Mouse (Mus musculus) G1E (cell line): Measurements from ENCODE around the gene Cfap43. TPM values are rescaled to one million over a fixed set of nuclear protein-coding genes. Genes with fewer than 3 reads are reported as not detected.

Experiments used
- ATAC-seq: 2 replicates; pipeline ENCODE4 v1.8.0; 2016; ENCODE audit warnings: mild to moderate bottlenecking; ENCODE audit not compliant: insufficient number of reproducible peaks, poor library complexity, low FRiP score, severe bottlenecking; ENCODE audit errors: extremely low read depth
- DNase-seq: peaks from one replicate; pipeline ENCODE4 v3.0.0; 2012; ENCODE audit warnings: low spot score
- H3K27me3 ChIP-seq: 2 replicates; pipeline ENCODE4 v1.6.1; 2012; ENCODE audit warnings: mild to moderate bottlenecking, low read length, inconsistent platforms; ENCODE audit not compliant: insufficient read depth
- H3K36me3 ChIP-seq: replicated peaks from 2 replicates; pipeline ENCODE3; 2012; ENCODE audit warnings: mild to moderate bottlenecking, inconsistent platforms
- H3K4me1 ChIP-seq: 2 replicates; pipeline ENCODE4 v1.6.1; 2012; ENCODE audit warnings: low read depth, low read length, inconsistent platforms, mixed read lengths; ENCODE audit not compliant: insufficient read depth
- H3K4me3 ChIP-seq: 2 replicates; pipeline ENCODE4 v1.5.1; 2012; ENCODE audit warnings: low read depth, mild to moderate bottlenecking, inconsistent platforms, low read length, moderate library complexity, mixed read lengths
- H3K9me3 ChIP-seq: replicated peaks from 2 replicates; pipeline ENCODE4 v1.6.1; 2012; ENCODE audit warnings: inconsistent platforms
- CTCF ChIP-seq: IDR thresholded peaks from 2 replicates; pipeline ENCODE4 v1.5.1; 2012; ENCODE audit warnings: low read depth, low read length, inconsistent platforms, mixed read lengths
- GATA1 ChIP-seq: IDR thresholded peaks from 2 replicates; pipeline ENCODE4 v1.6.1; 2012; ENCODE audit warnings: borderline replicate concordance, low read length, inconsistent platforms, mixed read lengths
- GATA2 ChIP-seq: IDR thresholded peaks from 2 replicates; pipeline ENCODE4 v1.6.1; 2012; ENCODE audit warnings: low read depth, low read length, inconsistent platforms, borderline replicate concordance
- POLR2AphosphoS5 ChIP-seq: IDR thresholded peaks from 2 replicates; pipeline ENCODE4 v1.6.1; 2012; ENCODE audit warnings: low read depth, low read length, inconsistent platforms; ENCODE audit not compliant: insufficient replicate concordance
- TAL1 ChIP-seq: conservative IDR thresholded peaks from 2 replicates; pipeline ENCODE4 v1.6.1; 2012; ENCODE audit warnings: low read depth, low read length, inconsistent platforms, mixed read lengths
- polyA plus RNA-seq: library from polyadenylated mRNA; stranded (reverse); fragments of >175 nt; gene quantifications from 2 replicates; pipeline ENCODE4 v1.2.3, GENCODE M21; 2012
- total RNA-seq, 2 experiments: library from RNA; stranded (forward) in 1 of 2; stranded (reverse) in 1 of 2; fragments of 200-1000 nt in 1 of 2; fragments of >200 nt in 1 of 2; fragmentation: Nextera tagmentation in 1 of 2; gene quantifications; 2 replicates each; pipeline ENCODE4 v1.2.3; 2014 to 2017

The Cfap43 gene
- total and polyA plus RNA-seq, 3 experiments: 0.05 TPM; not detected in 2

DNA sequence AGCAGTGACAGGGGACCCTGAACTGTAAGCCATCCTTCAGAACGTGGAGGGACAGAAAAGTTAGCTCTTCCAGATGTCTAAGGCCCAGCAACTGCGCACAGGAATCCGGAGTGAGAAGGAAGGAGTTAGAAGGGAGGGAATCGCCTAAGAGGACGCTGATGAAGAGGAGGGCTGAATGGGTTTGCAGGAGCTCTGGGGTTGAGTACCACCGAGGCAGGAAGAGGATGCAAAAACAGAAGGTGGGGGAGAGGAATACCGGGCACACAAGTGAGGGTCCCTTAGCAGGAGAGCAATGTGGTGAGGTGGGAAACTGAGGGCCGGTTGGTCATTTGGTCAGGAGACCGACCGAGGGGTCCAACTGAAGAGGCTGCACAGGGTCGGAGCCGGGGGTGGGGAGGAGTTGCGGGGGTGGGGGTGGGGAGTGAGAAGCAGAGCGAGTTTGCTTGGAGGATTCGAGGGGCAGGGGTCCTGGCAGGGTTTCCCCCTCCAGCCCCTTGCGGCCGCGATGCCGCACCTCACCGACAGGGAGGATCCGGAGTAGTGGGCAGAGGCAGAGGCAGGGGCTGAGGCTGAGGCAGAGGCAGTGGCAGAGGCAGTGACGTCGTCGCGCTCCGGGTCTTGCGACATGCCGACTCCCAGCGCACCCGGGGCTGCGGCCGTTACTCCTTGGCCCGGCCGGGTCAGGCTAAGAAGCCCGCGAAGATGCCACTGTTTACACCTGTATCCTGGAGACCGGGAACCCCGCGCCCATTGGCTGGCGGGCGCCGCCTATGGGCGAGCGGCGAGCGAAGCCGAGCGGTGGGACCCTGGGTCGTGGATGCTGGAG lies 82.2 kb downstream of the Cfap43 start:
- ATAC-seq (no peak), DNase-seq (no peak)
- no peak for TF ChIP-seq TAL1
- no peak for TF ChIP-seq GATA1
- no peak for TF ChIP-seq GATA2
- no peak for TF ChIP-seq CTCF
- TF ChIP-seq POLR2AphosphoS5: no peak
- Histone ChIP-seq H3K36me3 (no peaks in the 10 kb centered on the region), H3K27me3 (no peaks in the 10 kb centered on the region), H3K9me3 (peaks cover 15% of the 10 kb centered on the region), H3K4me1 (no peaks in the 10 kb centered on the region), H3K4me3 (no peak overlapping the region)

- DNase-seq (no peak), ATAC-seq (no peak)
- H3K36me3 ChIP-seq: no peaks in the 10 kb centered on the region
- H3K9me3 ChIP-seq: peaks cover 15% of the 10 kb centered on the region
- no peak overlapping the region for H3K4me3 ChIP-seq
- H3K4me1 ChIP-seq: no peaks in the 10 kb centered on the region
- no peak for TF ChIP-seq GATA2
- TF ChIP-seq GATA1: no peak
- no peak for TF ChIP-seq POLR2AphosphoS5
- TF ChIP-seq TAL1: no peak
- TF ChIP-seq CTCF: no peak
- H3K27me3 ChIP-seq: no peaks in the 10 kb centered on the region
Observed at GRCm38 (mm10) chr19:47835776-47836175, 83.3 kb downstream of the Cfap43 start.

- H3K36me3 ChIP-seq: no peaks in the 10 kb centered on the region
- TF ChIP-seq GATA1 (no peak), CTCF (no peak), TAL1 (no peak), POLR2AphosphoS5 (no peak), GATA2 (no peak)
- no peaks in the 10 kb centered on the region for H3K27me3 ChIP-seq
- no peak overlapping the region for H3K4me3 ChIP-seq
- H3K4me1 ChIP-seq: no peaks in the 10 kb centered on the region
- peaks cover 8% of the 10 kb centered on the region for H3K9me3 ChIP-seq
- DNase-seq (no peak), ATAC-seq (no peak)
Observed at GRCm38 (mm10) chr19:47834614-47835013, 84.5 kb downstream of the Cfap43 start.

- Histone ChIP-seq H3K4me1 (no peaks in the 10 kb centered on the region), H3K9me3 (peaks cover 8% of the 10 kb centered on the region), H3K36me3 (no peaks in the 10 kb centered on the region), H3K27me3 (no peaks in the 10 kb centered on the region), H3K4me3 (no peak overlapping the region)
- TF ChIP-seq POLR2AphosphoS5: no peak
- TF ChIP-seq GATA2: no peak
- TF ChIP-seq GATA1: no peak
- ATAC-seq (no peak), DNase-seq (no peak)
Observed at GRCm38 (mm10) chr19:47832316-47832715, 86.8 kb downstream of the Cfap43 start.

GRCm38 (mm10) chr19:47831111-47831510 lies 88.0 kb downstream of the Cfap43 start:
- no peaks in the 10 kb centered on the region for H3K36me3 ChIP-seq
- ATAC-seq (no peak), DNase-seq (no peak)
- H3K4me3 ChIP-seq: no peak overlapping the region
- H3K27me3 ChIP-seq: no peaks in the 10 kb centered on the region
- no peaks in the 10 kb centered on the region for H3K4me1 ChIP-seq
- H3K9me3 ChIP-seq: peaks cover 5% of the 10 kb centered on the region
- TF ChIP-seq GATA1: no peak
- no peak for TF ChIP-seq POLR2AphosphoS5
- TF ChIP-seq GATA2: no peak
- no peak for TF ChIP-seq TAL1
- no peak for TF ChIP-seq CTCF

DNA sequence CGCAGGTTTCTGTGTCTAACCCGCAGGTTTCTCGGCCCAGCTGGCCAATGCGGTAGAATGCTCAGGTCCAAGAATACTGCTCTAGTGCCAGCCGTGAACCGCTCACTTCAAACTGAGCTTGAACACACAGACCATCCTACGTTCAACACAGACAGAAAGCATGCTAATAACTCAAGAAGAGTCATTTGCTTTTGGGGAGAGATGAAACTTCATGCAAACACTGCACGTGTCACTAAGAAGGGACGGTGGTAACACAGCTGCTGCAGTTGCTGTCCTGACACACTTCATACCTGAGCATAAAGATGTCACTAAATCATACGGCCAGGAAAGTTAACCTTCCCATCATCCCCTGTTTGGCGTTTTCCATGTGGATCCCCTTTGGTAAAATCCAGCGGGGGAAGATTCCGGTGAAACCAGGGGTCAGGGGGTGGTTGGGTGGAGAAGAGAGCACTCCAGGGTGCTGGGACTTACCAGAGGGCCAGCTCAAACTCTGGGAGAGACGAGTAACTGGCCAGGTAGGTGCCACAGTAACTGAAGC lies 89.1 kb downstream of the Cfap43 start:
- peaks cover 3% of the 10 kb centered on the region for H3K9me3 ChIP-seq
- DNase-seq (no peak), ATAC-seq (no peak)
- H3K36me3 ChIP-seq: no peaks in the 10 kb centered on the region
- H3K4me1 ChIP-seq: no peaks in the 10 kb centered on the region
- no peaks in the 10 kb centered on the region for H3K27me3 ChIP-seq
- TF ChIP-seq TAL1: no peak
- no peak for TF ChIP-seq POLR2AphosphoS5
- TF ChIP-seq GATA1: no peak
- no peak for TF ChIP-seq GATA2
- TF ChIP-seq CTCF: no peak
- H3K4me3 ChIP-seq: no peak overlapping the region
